Mouse (Mus musculus) fibroblast of lung, adult 2 months (primary cell): Measurements from ENCODE around the gene Fntb.

ENCODE experiments used
- DNase-seq: peaks from one replicate; pipeline ENCODE4 v3.0.0-alpha.2; 2011; ENCODE audit warnings: low read depth

The Fntb gene

DNA sequence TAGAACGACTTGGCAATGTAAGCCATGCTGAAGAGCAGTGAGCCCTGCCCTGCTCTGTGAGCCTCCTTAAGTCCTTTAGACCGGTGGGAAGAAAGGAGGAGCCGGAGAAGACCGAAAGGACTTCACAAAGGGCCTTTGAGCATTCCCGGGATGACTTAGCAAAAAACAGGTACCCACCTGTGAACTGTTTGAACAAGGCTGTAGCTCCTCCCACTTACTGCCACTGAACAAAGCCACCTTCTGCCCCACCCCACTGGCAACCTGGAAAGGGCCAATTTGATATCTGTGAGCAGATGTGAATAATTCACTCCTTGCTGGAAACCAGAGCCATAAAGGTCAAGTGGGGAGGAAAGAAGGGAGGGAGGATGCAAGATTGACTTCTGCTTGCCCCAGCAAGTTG is 30.0 kb downstream of the Fntb start, which contains the start of gene Gpx2:
Gene Gpx2 (minus strand): TSS at position 205 of the 400 bp plus-strand sequence.
- no peak for DNase-seq

DNA sequence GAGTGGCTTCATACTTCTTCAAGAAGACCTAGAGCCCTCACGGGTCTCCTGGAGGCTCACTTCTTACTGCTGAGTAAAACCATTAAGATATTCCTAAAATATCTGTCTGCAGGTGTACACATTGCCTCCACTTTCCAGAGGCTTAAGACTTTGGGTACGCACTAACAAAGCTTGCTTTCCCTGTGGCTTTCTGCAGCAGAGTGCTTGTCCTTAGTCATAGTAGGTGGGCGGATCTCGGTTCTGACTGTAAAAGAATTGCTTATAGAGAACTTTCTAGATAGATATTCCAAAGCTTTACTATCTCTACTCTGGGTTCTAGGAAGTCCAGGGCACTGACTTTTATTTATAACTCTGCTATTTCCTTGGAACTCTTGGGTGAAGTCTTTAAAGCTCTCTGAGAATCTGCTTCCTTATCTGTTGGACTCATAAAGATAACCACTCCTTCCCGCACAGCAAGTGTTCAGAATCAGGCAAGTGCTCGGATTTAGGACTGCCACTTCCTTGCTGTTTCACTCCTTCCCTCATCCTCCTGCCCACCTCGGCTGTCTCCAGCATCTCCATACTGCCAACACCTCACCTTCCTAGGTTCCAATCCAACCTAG is 31.6 kb downstream of the Fntb start:
- DNase-seq: no peak

DNA sequence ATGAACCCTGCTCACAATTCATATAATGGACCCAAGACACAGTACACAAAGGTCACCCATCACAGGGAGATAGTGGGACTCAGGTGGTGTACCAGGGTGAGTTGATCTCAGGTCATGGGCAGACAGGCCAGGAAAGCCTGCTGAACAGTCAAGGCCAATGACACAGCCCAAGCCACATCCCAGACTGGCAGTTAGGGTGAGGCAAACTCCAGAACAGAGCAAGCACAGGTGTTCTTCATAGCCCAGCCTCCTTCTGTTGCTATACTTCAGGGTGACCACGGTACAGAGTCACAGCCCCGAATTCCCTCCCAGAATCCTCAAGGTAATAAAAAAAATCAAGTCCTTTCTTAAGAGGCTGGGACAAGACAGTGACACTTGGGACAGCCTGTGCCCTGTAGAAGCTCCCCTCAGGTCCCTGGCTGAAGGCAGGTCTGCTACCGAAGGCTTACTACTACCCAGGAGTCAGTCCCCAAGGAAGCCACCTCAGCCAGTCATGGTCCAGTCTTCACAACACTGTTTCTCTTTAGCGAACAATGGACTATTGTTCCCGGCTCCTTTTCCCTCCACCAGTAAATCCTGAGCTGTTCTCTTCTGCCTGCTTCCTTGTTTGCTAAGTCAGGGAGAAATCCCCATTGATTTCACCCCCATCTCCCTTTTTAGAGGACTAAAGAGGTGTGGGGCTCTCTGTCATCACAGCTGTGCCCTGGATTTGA is 32.8 kb downstream of the Fntb start:
- DNase-seq: no peak

DNA sequence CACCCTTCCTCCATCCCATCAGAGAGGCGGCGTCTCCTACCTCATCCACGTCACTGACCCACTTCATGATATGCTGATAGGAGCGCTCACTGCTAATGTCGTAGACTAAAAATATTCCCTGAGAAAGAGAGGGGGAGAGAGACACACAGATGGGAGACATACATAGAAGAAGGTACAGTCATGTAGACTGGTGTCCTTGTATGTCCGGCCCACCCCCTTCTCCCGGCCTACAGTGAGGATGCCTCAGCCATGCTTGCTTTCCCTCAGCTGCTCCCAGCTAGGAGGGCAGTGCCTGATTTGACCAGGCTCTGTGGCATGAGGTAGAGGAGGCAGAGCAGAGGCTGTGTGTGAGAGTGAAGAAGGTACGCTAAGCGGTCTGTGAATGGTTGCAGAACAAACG is 37.6 kb downstream of the Fntb start:
- no peak for DNase-seq

DNA sequence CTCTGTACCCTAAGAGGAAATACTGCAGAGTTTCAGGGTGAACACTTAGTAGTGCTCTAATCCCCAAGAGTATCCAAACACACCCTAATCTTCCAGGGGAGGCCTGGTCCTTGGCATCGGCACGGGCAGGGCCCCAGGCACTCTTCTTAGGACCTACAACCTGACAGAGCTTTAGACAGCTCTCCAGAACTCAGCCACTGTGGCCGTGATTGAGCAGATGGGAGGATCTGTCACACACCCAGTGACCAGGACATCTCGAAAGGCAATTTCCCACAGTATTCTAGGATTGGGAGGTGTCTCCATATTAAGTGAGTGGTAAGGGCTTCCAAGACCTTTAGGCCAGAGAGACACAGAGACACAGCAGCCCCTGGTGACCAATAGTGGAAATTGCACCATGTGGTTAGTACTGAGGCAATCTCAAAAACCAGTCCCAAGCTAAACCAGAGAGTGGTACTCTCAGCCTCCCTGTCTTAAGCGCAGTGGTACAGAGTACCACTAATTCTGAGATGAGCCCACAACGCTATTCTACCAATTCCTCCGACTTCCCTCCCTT is 38.4 kb downstream of the Fntb start:
- DNase-seq: peak; percentile 27

DNA sequence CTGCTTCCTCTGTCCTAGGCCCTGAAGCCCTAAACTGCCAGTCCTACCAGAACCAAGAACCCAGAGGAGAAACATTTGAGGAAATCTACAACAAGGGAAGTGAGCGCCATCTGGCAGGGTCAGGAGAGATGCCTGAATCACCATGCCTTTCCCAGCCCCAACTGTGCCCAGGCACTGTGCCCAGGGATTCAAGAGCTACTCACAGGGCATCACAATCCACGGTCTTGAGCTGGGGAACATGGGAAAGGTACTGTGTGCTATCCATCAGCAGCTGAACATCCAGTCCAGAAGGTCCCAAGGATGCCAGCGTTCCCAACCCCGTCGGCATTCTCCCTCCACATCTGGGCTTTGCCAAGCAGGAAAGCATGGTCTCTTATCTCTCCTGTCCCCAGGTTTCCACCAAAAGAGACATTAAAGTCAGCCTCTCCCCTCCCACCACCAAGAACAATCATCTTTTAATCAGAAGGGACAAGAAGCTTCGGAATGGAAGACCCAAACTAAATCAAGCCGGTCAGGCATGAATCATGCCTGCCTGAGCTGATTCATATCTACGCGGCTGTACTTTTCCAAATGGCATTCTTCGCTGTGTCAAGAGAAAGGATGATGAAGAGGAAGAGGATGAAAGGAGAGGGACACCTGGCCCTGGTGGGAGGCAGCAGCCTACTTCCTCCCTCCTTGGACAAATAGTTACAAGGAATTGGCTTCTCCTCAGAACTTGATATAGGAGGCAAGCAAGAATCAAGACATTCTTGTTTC is 39.8 kb downstream of the Fntb start:
- no peak for DNase-seq

DNA sequence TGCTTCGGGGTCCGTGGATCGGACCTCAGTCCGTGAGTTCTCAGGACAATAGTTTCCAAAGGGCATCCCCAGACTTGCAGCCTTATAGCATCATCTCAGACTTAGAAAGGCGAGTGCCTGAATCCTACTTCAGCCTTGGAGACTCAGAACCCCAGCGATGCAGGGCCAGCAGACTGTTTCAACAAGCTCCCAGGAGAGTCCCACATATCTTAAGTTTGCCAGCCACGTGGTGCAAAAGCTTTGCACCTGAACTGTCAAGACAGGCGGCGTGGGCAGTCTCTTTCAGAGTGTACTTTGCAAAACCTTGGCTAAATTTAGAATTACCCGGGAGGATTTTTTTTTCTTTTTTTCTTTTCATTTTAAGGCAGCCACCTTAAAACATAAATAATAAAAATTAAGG is 42.4 kb downstream of the Fntb start:
- DNase-seq: no peak

DNA sequence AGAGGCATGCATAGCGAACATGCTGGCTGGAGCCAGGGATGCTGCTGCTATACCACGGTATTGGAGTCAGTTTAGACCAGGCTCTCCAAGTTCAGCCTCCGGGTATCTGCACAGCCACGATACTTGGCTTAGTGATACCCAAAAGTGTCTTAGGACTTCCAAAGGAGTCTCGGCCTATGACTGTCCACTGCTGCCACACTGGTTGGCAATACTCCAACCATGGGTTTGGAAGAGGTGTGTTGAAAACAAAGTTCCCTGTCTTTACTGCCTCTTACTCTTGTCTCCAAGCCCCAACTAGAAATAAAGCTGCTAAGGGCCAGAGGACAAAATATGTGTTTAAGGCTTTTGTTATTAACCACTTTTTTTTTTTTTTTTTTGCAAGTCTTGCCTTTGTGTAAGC is 45.1 kb downstream of the Fntb start:
- DNase-seq: no peak

DNA sequence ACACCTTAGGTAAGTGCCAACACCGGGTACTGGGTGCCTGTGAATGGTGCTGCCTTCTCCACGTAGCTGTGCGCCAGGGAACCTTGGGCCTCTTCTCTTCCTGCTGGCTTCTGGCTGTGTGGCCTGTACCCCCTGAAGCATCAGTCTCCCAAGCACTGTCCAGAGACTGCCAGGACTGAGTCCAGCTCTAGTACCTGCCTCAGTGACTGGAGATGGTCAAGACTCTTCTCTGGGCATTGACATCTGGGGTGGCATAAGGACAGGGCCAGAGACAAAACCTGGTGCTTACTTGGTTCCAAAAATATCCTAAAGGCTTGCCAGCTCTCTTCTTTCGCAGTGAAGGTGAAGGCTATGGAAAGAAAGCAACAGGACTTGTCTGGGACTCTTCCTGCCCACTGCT is 45.6 kb downstream of the Fntb start:
- no peak for DNase-seq

DNA sequence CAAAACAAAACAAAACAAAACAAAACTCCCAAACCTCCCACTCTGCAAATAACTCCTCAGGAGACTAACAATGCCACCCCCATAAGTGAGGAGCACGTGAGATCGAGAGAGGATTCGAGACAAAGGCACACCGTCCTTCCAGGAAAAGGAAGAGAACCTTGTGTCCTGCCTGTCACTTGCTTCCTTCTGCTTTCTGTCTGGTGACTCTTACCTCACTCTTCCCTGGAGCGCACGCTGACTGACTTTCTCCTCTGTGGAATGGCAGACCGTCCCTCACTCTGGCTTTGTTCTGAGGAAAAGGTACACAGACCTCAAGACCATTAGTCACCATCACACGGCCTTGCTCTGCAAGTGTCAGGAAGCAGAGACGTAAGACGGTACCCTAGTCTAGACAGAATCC is 48.2 kb downstream of the Fntb start:
- DNase-seq: no peak

DNA sequence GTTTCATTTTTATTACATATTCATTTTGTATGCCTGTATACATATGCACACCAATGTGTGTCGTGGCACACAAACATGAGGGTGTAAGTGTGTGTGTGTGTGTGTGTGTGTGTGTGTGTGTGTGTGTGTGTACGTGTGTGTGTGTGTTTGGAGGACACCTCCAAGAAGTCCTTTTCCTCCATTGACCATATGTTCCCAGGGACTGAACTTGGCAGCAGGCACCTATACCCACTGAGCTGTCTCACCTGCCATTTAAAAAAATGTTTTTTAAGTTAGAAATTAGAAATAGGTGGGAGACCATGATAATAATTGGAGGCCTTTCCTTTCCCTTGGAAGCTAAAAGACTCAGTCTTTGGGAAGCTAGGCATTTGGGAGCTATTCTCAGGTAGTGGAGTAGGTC is 48.7 kb downstream of the Fntb start:
- DNase-seq: no peak

DNA sequence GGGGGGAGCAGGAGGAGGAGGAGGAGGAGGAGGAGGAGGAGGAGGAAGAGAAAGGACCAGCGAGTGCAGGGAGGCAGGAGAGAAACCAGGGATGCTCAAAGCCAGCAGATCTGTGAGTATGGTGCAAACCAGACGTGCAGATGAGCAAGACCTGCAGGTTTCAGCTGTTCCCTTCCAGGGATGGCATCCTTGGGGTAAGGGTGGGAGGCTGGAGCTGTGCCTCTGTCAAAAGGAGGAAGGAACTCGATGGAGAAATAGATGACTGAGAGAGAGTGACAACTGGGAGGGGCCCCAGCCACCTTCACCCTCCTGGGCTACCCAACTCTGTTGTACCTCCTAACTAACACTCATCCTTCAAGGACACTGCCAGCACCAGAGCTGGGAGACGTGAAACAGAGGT is 51.3 kb downstream of the Fntb start:
- no peak for DNase-seq

DNA sequence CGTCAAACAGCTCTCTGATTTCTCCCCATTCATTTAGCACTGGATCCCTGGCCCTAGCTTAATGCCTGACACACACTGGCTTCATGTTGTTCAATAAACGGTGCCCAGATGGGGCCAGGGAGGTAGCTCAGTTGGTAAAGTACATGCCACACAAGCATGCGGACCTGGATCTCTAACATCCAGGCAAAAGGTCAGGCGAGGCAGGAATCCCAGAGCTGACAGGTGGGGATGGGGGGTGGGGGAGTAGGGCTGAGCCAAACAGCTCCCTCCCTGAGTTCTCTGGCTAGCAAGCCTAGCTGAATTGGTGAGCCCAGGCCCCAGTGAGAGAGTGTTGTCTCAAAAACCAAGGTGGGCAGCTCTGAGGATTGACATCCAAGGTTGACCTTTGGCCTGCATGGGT is 51.8 kb downstream of the Fntb start:
- DNase-seq: no peak

DNA sequence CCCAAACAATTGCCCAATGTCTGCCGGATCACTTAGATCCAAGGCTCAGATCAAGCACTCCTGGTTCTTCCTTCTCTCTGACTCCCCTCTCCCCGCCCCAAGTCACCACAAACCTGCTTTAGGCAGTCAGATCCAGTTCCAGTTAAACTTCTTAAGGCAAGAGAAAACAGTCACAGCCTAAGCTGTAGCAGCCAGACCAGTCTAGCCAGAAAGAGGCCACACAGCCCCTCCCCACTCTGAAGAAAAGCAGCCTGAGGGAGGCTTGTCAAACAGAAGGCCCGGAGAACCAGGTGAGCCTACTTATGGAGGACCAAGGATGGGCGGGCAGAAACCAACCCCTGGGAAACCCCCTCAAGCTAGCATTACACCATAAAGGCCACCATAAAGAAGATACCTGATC is 52.7 kb downstream of the Fntb start:
- no peak for DNase-seq

DNA sequence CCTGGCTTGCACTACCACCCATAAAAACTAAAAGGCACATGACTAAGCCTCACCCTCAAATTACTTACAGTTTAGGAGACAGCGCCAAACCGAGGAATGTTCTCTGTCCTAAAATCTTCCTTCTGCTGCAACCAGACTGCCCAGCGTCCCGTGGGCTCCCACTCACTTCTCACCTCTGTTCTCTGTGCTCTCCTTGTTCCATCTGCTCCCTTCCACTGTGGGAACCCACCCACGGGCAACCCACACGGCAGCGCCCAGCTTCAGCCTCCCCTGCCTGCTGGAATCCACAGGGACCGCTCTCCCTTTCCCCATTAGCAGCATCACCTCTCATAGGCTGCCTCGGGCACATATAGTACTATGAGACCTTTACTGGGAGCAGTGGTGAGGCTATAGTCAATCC is 53.5 kb downstream of the Fntb start:
- DNase-seq: no peak

DNA sequence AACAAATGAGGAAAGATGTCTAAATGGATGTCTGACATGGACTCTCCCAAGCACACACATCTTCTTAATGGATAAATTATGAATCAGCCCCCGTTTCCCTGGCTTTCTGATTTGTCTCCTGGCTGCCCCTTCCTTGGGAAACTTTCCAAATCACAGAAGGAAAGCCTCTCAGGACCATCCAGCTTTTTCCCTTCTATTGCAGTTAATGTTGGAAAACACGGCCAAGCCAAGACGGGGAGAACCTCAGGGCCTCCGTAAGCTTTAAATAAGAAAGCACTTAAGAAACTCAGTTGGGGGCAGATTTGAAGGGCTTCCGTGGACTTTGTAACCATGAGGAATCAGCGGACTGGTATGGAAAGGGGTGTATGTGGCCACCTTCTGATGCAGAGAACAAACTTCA is 54.4 kb downstream of the Fntb start:
- no peak for DNase-seq

DNA sequence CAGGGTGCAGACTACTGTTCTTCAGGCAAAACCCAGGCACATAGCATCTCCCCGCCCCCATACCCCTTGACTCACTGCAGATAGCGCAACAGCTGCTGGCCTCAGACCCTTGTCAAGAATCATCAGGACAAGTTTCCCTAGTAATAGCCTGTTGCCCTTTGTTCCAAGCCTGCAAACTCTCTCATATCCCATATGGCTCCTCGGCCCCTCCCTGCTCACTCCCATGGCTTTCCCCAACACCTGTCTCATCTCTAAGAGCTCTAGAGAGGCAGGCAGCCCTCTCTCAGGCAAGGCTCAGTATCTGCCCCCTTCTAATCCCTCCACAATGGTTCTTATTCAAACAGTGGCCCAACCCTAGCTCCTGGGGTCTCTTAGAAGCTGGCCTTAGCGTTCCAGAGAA is 55.2 kb downstream of the Fntb start:
- no peak for DNase-seq

DNA sequence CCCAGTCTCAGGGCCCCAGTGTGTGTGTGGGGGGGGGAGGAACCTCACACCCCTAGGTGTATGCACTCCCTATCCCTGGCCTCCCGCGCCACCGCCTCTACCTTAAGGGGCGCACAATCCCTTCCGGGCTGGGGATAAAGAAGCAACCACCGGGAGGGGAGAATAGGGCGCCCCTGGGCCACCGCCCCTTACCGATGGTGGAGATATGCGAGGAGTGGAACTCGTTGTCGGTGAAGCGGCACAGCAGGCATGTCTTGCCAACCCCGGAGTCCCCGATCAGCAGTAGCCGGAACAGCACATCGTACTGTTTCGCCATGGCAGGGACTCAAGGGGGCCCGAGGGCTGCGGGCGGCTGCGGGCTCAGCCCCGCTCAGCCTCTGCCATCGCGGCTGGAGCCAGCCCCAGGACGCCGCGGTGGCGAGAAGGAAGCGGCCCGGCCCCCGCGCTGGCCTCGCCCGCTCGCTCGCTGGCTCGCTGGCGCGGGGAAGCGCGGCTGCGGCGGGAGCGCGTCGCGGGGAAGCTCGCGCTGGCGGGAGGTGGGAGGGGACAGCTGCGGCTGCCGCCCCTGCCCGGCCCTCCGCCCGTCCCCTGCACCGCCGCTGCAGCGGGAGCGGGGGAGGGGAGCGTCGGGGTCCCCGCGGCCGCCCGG is 56.7 kb downstream of the Fntb start:
- DNase-seq: no peak

DNA sequence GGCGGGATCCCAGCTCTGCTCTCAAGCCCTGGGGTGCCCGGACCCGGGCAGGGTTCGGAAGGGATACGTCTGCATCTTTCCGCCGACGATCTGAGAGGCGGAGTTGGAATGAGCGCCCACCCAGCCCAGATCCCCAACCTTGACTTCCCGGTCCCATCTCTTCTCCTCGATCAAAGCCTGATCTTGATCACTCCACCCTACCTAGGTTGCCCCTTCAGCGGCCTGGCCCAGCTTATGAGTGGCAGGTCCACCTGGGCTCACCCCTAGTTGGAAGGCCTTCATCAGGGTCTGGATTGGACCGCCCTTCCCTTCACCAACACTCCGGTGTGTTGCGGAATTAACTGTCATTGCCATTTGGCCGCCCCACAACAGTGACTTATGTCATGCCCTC is 57.3 kb downstream of the Fntb start, which contains the start of gene Rab15:
Gene Rab15 (minus strand): TSS at position 258 of the 391 bp plus-strand sequence.
- DNase-seq: no peak

DNA sequence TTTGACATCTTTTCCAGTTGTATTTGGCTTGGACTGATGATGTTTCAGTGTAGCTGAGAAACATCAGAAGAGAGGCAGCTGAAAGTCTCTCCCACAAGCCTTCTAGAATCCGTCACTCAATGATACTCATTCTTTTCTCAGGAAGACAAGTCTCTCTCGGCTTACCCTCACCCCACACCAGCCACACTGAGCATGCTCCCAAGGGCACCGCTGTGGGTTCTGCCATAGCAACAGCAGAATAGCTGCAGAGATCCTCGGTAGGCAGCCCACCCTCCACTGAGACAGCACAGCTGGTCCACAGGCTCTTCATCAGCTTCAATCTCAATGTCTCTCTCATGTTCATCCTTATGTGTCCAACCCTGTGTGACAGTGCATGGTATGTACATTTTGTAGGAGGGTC is 59.9 kb downstream of the Fntb start:
- DNase-seq: no peak

DNA sequence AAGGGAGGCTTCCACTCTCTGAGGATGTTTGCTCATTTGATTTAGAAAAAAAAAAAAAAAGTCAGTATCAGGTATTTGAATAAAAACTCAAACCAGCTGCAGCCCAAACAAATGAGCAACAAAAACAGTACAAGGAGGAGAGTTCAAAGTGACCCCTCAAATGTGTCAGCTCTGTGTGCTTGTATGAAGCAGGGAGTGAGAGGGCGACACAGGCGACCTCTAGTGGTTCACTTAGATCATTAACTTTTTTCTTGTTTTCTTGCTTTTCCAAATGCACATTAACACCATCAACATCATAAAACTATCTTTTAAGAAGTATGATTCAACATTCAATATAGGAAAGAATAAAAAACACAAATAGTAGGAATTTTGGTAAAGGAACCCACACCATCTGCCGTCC is 67.3 kb downstream of the Fntb start:
- peak; percentile 27 for DNase-seq

DNA sequence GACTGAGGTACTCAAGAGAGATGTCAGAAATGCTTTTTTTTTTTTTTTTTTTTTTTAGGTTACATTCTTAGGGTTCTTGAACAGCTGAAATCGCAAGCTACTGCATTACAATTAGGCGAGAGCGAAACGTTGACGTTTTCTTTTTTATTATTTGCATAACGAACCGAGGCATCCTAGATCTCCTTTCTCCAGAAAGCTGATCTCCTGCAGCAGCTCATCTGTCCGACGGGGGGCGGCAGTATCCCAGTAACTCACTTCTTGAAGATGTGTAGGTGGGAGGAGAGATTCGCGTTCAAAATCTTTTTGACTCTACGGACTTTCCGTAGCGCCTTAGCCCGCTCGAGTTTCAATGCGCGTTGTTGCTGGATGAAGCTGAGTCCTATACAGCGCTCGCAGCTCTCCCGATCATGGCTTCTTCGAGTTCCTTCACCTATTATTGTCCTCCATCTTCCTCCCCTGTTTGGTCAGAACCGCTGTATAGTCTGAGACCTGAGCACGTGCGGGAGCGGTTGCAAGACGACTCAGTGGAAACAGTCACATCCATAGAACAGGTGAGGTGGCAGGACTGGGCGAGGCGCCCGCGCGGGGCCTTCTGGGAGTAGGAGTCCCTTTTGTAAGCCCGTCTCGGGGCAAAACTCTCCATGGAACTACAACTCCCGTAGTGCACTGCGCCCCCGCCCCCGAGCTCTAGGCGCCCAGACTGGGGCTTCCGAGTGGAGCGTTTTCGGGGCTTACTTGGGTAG is 71.9 kb downstream of the Fntb start:
- peak; percentile 97 for DNase-seq
